Mouse (Mus musculus): ENCODE results near the gene Hoxc10.

Hoxc10 gene

DNA sequence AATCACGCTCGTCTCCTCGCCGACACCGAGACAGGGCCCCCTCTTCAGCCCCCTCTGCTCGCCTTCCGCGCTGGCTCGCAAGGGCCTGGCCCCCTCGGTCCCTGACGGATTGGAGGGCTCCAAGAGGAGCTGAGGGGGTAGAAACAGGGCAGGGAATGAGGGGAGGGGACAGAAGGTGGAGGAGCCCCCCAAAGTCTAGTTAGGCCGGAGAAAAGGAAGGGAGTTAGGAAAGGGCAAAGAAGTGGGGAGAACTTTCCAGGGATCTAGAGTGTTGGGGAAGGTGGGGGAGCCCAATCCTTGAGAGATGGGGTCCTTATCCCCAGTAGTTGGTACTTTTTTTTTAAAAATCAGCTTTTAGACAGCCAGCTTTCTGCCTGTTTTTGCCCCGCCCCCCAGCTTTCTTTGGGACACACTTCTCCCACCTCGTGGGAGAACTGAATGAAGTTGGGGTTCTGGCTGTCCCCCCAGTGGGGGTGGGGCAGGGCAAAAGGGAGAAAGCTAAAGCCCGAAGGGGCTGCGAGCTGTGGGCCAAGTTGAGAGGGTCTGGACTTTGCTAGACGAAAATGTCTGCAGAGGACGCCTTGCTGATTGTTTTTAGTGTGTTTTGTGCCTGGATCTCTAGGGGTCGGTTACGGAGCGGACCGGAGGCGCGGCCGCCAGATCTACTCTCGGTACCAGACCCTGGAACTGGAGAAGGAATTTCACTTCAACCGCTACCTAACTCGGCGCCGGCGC is 43.7 kb downstream of the Hoxc10 start:
- no peak for DNase-seq (ENCODE audit: low read depth in 2 of 2, low spot score in 2 of 2)

- no peak for DNase-seq (ENCODE audit: low read depth in 2 of 2, low spot score in 2 of 2)
Measured at GRCm38 (mm10) chr15:103010847-103011555, 44.4 kb downstream of the Hoxc10 start.

GRCm38 (mm10) chr15:103011928-103012486 is 45.4 kb downstream of the Hoxc10 start:
- no peak for DNase-seq (ENCODE audit: low read depth in 2 of 2, low spot score in 2 of 2)

GRCm38 (mm10) chr15:103013238-103013984 is 46.8 kb downstream of the Hoxc10 start:
- DNase-seq (ENCODE audit: low read depth in 2 of 2, low spot score in 2 of 2): no peak

DNA sequence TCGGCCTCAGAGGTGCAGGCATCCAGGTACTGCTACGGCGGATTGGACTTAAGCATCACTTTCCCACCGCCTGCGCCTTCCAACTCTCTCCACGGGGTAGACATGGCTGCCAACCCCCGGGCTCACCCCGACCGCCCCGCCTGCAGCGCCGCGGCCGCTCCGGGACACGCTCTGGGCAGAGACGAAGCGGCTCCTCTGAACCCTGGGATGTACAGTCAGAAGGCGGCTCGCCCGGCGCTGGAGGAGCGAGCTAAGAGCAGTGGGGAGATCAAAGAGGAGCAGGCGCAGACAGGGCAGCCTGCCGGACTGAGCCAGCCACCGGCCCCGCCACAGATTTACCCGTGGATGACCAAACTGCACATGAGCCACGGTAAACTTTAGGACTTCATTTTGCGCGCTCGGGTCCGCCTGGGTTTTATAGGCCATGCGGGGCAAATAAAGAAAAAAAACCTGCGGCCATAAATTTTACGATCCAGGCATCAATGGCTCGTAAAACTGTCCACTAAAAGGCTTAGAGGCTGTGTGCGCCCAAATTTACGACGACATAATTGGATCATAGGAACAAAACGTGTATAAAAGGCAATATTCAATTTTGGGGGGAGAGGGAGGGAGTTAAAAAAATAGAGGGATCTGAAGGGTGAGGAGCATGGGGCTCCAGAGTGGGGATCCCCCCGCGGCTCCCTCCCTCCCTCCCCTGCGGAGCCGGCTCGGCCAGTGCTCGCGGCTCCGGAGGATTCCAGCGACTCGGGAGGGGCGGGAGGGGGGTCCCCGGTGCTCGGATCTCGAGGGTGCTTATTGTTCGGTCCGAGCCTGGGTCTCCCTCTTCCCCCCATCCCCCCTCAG is 47.8 kb downstream of the Hoxc10 start:
- DNase-seq (ENCODE audit: low read depth in 2 of 2, low spot score in 2 of 2): no peak

GRCm38 (mm10) chr15:103015009-103015399 is 48.4 kb downstream of the Hoxc10 start:
- no peak for DNase-seq (ENCODE audit: low read depth in 2 of 2, low spot score in 2 of 2)

DNA sequence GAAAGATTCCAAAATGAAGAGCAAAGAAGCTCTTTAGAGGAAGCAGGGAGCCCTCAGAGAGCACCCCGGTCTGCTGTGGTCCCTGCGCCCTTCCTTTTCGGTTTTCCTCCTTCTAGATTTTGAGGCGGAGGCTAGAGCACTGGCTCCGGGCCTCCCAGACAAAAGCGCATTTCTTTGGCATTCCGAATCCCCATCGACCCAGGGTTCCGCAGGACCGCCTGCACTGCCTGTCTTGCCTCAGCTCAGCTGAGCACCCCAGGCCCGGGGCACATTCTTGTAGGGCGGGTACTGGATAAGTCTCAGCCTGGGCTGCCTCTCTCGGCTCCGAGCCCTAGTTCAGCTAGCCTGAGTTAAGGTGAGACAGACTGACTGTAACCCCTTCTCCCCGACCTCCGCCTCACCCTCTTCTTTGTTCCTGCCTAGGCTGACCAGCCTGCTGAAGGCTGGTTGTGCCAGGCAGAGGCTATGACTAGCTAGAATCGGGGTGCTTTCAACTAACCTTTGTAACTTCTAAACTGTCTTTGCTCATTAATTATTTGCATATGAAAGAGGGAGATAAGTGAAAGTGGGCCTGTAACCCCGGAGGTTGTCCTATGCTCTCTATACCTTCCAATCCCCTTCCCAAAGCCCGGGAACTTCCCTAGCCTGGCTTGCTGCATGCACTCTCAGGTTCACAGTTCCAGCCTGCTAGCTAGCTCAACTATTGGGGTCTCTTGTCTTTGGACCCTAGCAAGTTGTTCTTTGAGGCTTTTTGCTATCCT is 49.0 kb downstream of the Hoxc10 start:
- no peak for DNase-seq (ENCODE audit: low read depth in 2 of 2, low spot score in 2 of 2)

- no peak for DNase-seq (ENCODE audit: low read depth in 2 of 2, low spot score in 2 of 2)
Measured at GRCm38 (mm10) chr15:103018636-103019035, 52.0 kb downstream of the Hoxc10 start, which contains the start of gene Hoxc4. TSS of gene Hoxc4 (plus strand) at chr15:103018934.

GRCm38 (mm10) chr15:103020899-103021418 is 54.4 kb downstream of the Hoxc10 start:
- no peak for DNase-seq (ENCODE audit: low read depth in 2 of 2, low spot score in 2 of 2)
